Mouse (Mus musculus): ENCODE measurements at regions not wholly inside any gene's neighbourhood (a gene's known extent, or its start where the extent isn't known, plus 50 kb on each side); places are given as distances from the start of the nearest gene placed in this dataset.

DNA sequence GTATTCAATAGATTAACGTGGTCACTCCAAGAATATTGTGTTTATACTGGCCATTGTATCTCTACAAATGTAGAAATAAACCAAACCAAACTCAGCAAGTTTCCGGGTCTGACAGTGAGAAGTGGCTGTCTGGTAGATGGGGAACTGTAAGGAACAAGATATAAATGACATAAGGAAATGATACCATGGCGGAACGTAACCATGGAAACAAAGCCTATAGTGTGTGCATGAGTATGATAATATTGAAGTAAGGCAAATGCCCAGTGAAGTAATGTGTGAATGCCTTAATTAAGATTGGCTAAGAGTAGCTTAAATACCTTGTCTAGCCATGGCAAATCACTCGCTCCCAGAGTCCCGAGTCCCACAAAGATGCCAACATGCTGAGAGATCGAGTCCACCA is 342.6 kb upstream of the Ercc4 start:
- Histone ChIP-seq H3K27ac (ENCODE audit: insufficient read depth, low read length) (no peak overlapping the region), H3K4me3 (ENCODE audit: extremely low read depth, insufficient read depth, insufficient read length) (no peak overlapping the region), H3K4me1 (ENCODE audit: control insufficient read depth, insufficient read depth, insufficient read length) (no peaks in the 10 kb centered on the region), H3K27me3 (ENCODE audit: control insufficient read depth, insufficient read depth, low read length) (no peaks in the 10 kb centered on the region), H3K36me3 (ENCODE audit: control insufficient read depth, insufficient read depth, low read length) (no peaks in the 10 kb centered on the region)
- WGBS: 90% methylated on average over 7 of the region's 7 CpGs
- no peak for DNase-seq (ENCODE audit: low read depth in 1 of 2, low spot score in 2 of 2)
- TF ChIP-seq CTCF (IDR thresholded peaks at IDR 0.05; ENCODE audit: extremely low read depth, insufficient read depth, insufficient read length, insufficient replicate concordance) (no peak), POLR2A (IDR thresholded peaks at IDR 0.05; ENCODE audit: low read depth, low read length) (no peak)

DNA sequence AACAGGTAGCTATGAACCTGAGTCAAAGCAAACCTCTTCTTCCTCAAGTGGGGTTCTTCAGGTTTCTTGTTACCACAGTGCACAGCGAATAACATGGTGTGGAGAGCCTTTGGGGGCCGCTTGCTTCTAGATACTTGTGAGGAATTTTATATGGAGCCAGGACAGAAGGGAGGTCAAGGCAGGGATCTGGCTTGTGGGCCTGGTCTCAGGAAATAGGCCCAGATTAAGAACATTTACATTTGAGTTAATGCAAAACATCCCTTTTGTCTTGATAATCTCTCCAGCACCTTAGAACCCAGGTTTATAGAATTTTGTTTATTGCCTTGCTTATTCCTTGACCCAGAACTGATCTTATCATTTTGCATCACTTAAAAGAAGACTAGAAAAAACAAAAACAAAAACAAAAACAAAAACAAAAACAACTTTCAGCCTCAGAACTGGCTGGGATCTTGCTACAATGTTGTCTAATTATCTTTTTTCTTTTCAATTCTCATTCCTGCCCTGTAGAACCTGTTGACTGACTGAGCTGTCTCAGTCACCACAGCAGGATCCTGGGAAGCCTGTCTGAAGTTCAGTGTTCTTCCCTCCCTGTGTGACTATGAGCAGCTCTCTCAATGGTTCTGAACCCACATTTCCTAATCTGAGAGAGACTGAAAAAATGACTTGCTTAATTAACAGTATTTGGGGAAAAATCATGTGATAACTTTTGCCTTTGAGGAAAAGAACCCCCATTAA is 341.2 kb upstream of the Ercc4 start:
- Histone ChIP-seq H3K27me3 (ENCODE audit: control insufficient read depth, insufficient read depth, low read length) (no peaks in the 10 kb centered on the region), H3K27ac (ENCODE audit: insufficient read depth, low read length) (no peak overlapping the region), H3K4me1 (ENCODE audit: control insufficient read depth, insufficient read depth, insufficient read length) (no peaks in the 10 kb centered on the region), H3K36me3 (ENCODE audit: control insufficient read depth, insufficient read depth, low read length) (no peaks in the 10 kb centered on the region), H3K4me3 (ENCODE audit: extremely low read depth, insufficient read depth, insufficient read length) (no peak overlapping the region)
- 80% methylated on average over 2 of the region's 2 CpGs for WGBS
- no peak for DNase-seq (ENCODE audit: low read depth in 1 of 2, low spot score in 2 of 2)
- TF ChIP-seq CTCF (IDR thresholded peaks at IDR 0.05; ENCODE audit: extremely low read depth, insufficient read depth, insufficient read length, insufficient replicate concordance) (no peak), POLR2A (IDR thresholded peaks at IDR 0.05; ENCODE audit: low read depth, low read length) (no peak)

DNA sequence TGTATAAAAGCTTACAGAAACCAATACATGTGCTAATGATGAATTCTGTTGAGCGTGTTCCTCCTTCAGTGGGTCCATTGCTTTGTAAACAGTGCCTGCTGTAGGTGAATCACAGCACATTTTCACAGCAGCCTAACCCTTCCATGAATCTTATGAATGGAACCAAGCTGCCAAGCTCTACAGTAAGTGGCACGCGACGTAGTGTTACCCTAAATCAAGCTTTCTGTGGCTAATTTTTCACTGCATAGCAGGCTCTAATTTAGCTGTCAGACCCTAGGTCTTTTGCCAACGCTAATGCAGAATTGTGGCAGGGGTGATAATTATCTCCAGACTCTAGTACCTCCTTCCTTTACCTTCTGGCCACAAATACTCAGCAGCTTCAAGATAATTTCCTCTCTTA is 339.0 kb upstream of the Ercc4 start:
- no peaks in the 10 kb centered on the region for H3K36me3 ChIP-seq (ENCODE audit: control insufficient read depth, insufficient read depth, low read length)
- no peaks in the 10 kb centered on the region for H3K27me3 ChIP-seq (ENCODE audit: control insufficient read depth, insufficient read depth, low read length)
- no peak for TF ChIP-seq CTCF (IDR thresholded peaks at IDR 0.05; ENCODE audit: extremely low read depth, insufficient read depth, insufficient read length, insufficient replicate concordance)
- TF ChIP-seq POLR2A (IDR thresholded peaks at IDR 0.05; ENCODE audit: low read depth, low read length): no peak
- no peak for DNase-seq (ENCODE audit: low read depth in 1 of 2, low spot score in 2 of 2)
- no peaks in the 10 kb centered on the region for H3K4me1 ChIP-seq (ENCODE audit: control insufficient read depth, insufficient read depth, insufficient read length)
- 91% methylated on average over 5 of the region's 5 CpGs for WGBS
- no peak overlapping the region for H3K4me3 ChIP-seq (ENCODE audit: extremely low read depth, insufficient read depth, insufficient read length)
- no peak overlapping the region for H3K27ac ChIP-seq (ENCODE audit: insufficient read depth, low read length)

DNA sequence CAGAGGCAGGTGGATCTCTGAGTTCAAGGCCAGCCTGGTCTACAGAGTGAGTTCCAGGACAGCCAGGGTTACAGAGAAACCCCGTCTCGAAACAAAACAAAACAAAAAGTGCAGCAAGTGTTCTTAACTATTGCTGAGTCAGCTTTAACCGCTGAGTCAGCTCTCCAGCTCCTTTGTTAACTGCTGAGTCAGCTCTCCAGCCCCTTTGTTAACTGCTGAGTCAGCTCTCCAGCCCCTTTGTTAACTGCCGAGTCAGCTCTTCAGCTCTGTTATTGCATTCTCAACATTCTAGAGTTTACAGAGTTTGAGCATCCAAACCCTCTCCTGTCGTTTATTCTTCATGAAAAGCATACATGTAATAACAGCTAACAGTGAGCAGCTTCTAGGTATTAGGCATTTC is 336.9 kb upstream of the Ercc4 start:
- H3K4me1 ChIP-seq (ENCODE audit: control insufficient read depth, insufficient read depth, insufficient read length): no peaks in the 10 kb centered on the region
- 85% methylated on average over 5 of the region's 5 CpGs for WGBS
- H3K36me3 ChIP-seq (ENCODE audit: control insufficient read depth, insufficient read depth, low read length): no peaks in the 10 kb centered on the region
- no peak overlapping the region for H3K4me3 ChIP-seq (ENCODE audit: extremely low read depth, insufficient read depth, insufficient read length)
- H3K27ac ChIP-seq (ENCODE audit: insufficient read depth, low read length): no peak overlapping the region
- TF ChIP-seq CTCF (IDR thresholded peaks at IDR 0.05; ENCODE audit: extremely low read depth, insufficient read depth, insufficient read length, insufficient replicate concordance) (no peak), POLR2A (IDR thresholded peaks at IDR 0.05; ENCODE audit: low read depth, low read length) (no peak)
- no peaks in the 10 kb centered on the region for H3K27me3 ChIP-seq (ENCODE audit: control insufficient read depth, insufficient read depth, low read length)
- DNase-seq (ENCODE audit: low read depth in 1 of 2, low spot score in 2 of 2): no peak

DNA sequence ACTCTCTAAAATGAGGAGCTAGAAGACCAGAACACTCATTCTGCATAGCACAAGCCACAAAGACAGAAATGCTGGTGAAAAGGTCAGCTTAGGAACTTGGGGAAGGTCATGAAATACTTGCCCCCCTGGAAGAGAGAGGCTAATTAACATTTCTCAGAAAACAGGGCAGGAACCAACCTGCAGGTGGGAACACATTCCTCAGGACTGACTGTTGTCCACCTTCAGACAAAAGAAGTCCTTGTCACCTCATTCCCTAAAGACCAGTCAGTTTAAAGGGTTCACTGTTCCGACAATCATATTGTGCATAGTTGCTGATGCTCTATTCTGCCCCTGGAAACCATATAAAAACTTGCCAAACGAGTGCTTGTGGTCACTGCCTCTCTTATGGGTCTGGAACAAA is 333.6 kb upstream of the Ercc4 start:
- TF ChIP-seq POLR2A (IDR thresholded peaks at IDR 0.05; ENCODE audit: low read depth, low read length): no peak
- TF ChIP-seq CTCF (IDR thresholded peaks at IDR 0.05; ENCODE audit: extremely low read depth, insufficient read depth, insufficient read length, insufficient replicate concordance): no peak
- Histone ChIP-seq H3K27me3 (ENCODE audit: control insufficient read depth, insufficient read depth, low read length) (no peaks in the 10 kb centered on the region), H3K36me3 (ENCODE audit: control insufficient read depth, insufficient read depth, low read length) (no peaks in the 10 kb centered on the region), H3K27ac (ENCODE audit: insufficient read depth, low read length) (no peak overlapping the region), H3K4me1 (ENCODE audit: control insufficient read depth, insufficient read depth, insufficient read length) (no peaks in the 10 kb centered on the region), H3K4me3 (ENCODE audit: extremely low read depth, insufficient read depth, insufficient read length) (no peak overlapping the region)
- 64% methylated on average over 2 of the region's 2 CpGs for WGBS
- no peak for DNase-seq (ENCODE audit: low read depth in 1 of 2, low spot score in 2 of 2)

DNA sequence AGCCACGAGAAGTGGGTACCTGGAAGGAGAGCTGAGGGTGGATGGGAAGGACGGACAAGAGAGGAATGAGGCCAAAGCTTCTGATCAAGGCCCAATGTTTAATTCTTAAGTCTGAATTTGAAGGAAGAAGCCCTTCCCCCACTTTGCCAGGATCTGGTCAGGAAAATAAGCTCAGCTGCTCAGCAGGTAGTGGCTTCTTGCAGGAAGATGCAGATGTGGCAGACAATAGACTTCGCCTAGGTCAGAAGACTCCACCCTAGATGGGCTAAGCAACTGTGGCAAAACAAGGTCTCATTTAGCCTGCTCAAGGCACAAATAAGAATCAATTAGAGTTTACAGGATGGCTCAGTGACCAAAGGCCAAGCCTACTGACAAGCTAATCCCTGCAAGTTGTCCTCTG is 330.4 kb upstream of the Ercc4 start:
- Histone ChIP-seq H3K4me1 (ENCODE audit: control insufficient read depth, insufficient read depth, insufficient read length) (no peaks in the 10 kb centered on the region), H3K4me3 (ENCODE audit: extremely low read depth, insufficient read depth, insufficient read length) (no peak overlapping the region), H3K27ac (ENCODE audit: insufficient read depth, low read length) (no peak overlapping the region), H3K27me3 (ENCODE audit: control insufficient read depth, insufficient read depth, low read length) (no peaks in the 10 kb centered on the region), H3K36me3 (ENCODE audit: control insufficient read depth, insufficient read depth, low read length) (no peaks in the 10 kb centered on the region)
- TF ChIP-seq POLR2A (IDR thresholded peaks at IDR 0.05; ENCODE audit: low read depth, low read length): no peak
- TF ChIP-seq CTCF (IDR thresholded peaks at IDR 0.05; ENCODE audit: extremely low read depth, insufficient read depth, insufficient read length, insufficient replicate concordance): no peak
- DNase-seq (ENCODE audit: low read depth in 1 of 2, low spot score in 2 of 2): no peak
- 82% methylated on average over 3 of the region's 3 CpGs for WGBS

DNA sequence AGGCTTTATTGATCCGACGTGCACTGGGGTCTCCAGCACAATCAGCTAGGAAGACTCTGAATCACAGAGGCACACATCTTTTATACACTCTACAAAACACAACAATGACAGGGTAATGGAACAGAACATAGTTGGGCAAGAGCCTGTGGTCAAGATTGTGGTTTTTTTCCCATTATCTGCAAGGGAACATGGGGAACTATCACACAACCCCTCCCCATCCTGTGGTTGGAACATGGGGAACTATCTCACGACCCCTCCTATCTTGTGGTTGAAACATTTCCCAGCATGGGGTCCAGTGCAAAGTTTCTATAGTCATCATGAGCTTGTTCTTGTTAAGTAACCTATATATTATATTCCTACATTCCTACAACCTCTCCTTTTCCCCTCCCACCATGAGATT is 328.8 kb upstream of the Ercc4 start:
- Histone ChIP-seq H3K27ac (ENCODE audit: insufficient read depth, low read length) (no peak overlapping the region), H3K27me3 (ENCODE audit: control insufficient read depth, insufficient read depth, low read length) (no peaks in the 10 kb centered on the region), H3K36me3 (ENCODE audit: control insufficient read depth, insufficient read depth, low read length) (no peaks in the 10 kb centered on the region), H3K4me1 (ENCODE audit: control insufficient read depth, insufficient read depth, insufficient read length) (no peaks in the 10 kb centered on the region), H3K4me3 (ENCODE audit: extremely low read depth, insufficient read depth, insufficient read length) (no peak overlapping the region)
- no peak for TF ChIP-seq CTCF (IDR thresholded peaks at IDR 0.05; ENCODE audit: extremely low read depth, insufficient read depth, insufficient read length, insufficient replicate concordance)
- no peak for DNase-seq (ENCODE audit: low read depth in 1 of 2, low spot score in 2 of 2)
- 56% methylated on average over 3 of the region's 3 CpGs for WGBS
